18 mouse cellular contexts compared by ENCODE assay signal in genomic region chr12:16991376-16991775, GRCm38 (mm10). TPM values are rescaled to one million over a fixed set of nuclear protein-coding genes. Genes with fewer than 3 reads are reported as not detected.
"Had no signal": no experiment of that assay in that cellular context is flagged by ENCODE, and none has a peak within 500 bp of the region (broad histone marks: within the 10 kb centered on the region; RNA-seq: fewer than 3 reads in every experiment).

No protein-coding gene starts in this region.

- H3K27ac ChIP-seq: liver, embryonic 15.5 days; lung, embryonic 15.5 days; macrophage; midbrain, embryonic 12.5 days; midbrain, embryonic 15.5 days; neural tube, embryonic 12.5 days; stomach, embryonic 15.5 days; stomach, postnatal 0 days had no signal

- H3K4me2 ChIP-seq: liver, embryonic 15.5 days; lung, embryonic 15.5 days; midbrain, embryonic 12.5 days; midbrain, embryonic 15.5 days; neural tube, embryonic 12.5 days; stomach, embryonic 15.5 days had no signal

- ATAC-seq: liver, postnatal 0 days; lung, postnatal 0 days; midbrain, embryonic 15.5 days had no signal

- H3K4me3 ChIP-seq: liver, embryonic 15.5 days; lung, embryonic 15.5 days; megakaryocyte, embryonic 14.5 days; midbrain, embryonic 12.5 days; midbrain, embryonic 15.5 days; neural tube, embryonic 12.5 days; stomach, embryonic 15.5 days had no signal

- H3K9me3 ChIP-seq: liver, embryonic 15.5 days; lung, embryonic 15.5 days; megakaryocyte, embryonic 14.5 days; midbrain, embryonic 12.5 days; midbrain, embryonic 15.5 days; neural tube, embryonic 12.5 days; stomach, embryonic 15.5 days had no signal

- H3K4me1 ChIP-seq: lung, embryonic 15.5 days; midbrain, embryonic 12.5 days; midbrain, embryonic 15.5 days; neural tube, embryonic 12.5 days; stomach, embryonic 15.5 days had no signal

- DNase-seq: liver, postnatal 0 days; lung, adult 2 months; lung, postnatal 14 days; lung, postnatal 36 days; right cerebral cortex, postnatal 14 days; thymus, adult 18-20 months; thymus, postnatal 14 days; thymus, postnatal 36 days had no signal

- H3K9ac ChIP-seq: liver, embryonic 15.5 days; liver, postnatal 0 days; lung, embryonic 15.5 days; midbrain, embryonic 12.5 days; midbrain, embryonic 15.5 days; neural tube, embryonic 12.5 days; stomach, embryonic 15.5 days had no signal

- H3K27me3 ChIP-seq: liver, embryonic 15.5 days; lung, embryonic 15.5 days; megakaryocyte, embryonic 14.5 days; midbrain, embryonic 12.5 days; midbrain, embryonic 15.5 days; neural tube, embryonic 12.5 days; stomach, embryonic 15.5 days had no signal

- H3K36me3 ChIP-seq: midbrain, embryonic 12.5 days; midbrain, embryonic 15.5 days; stomach, embryonic 15.5 days had no signal

RNA-seq across cellular contexts. Expression of gene 2410004P03Rik, which starts 20.2 kb away (rescaled TPM):
- polyA plus RNA-seq: liver, embryonic 15.5 days had no signal
